Mouse (Mus musculus) gastrocnemius, postnatal 10 days (tissue): ENCODE results near the gene Antxr2. TPM values are rescaled to one million over a fixed set of nuclear protein-coding genes. Genes with fewer than 3 reads are reported as not detected.

Source experiments
- DNase-seq: peaks from one replicate; pipeline ENCODE4 v3.0.0; 2021; ENCODE audit warnings: mixed read lengths
- total RNA-seq, 2 experiments: library from RNA; stranded (reverse); gene quantifications; 2 replicates each; pipeline ENCODE4 v1.2.3; 2021

Gene Antxr2
- total RNA-seq, 2 experiments from 2014 or later, result 25.8 to 35.6 TPM

DNA sequence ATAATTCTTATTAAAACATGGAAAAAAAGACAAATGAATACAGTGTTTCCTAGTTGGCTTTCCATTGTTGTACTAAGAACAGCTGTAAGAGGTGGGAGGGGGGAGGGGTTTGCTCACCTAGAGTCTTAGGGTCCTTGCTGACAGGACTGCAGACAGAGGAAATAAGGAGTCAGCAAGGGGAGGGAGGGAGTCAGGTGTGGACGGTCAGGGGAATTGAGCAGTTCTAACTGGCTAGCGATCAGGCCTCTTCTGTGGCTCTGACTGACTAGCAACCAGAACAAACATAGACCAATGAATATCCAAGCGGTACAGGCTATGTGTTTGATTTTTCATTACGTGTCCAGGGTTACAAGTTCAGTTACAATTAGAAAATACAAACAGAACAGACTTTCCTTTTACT, 35.0 kb downstream of the Antxr2 start:
- DNase-seq, result no peak

DNA sequence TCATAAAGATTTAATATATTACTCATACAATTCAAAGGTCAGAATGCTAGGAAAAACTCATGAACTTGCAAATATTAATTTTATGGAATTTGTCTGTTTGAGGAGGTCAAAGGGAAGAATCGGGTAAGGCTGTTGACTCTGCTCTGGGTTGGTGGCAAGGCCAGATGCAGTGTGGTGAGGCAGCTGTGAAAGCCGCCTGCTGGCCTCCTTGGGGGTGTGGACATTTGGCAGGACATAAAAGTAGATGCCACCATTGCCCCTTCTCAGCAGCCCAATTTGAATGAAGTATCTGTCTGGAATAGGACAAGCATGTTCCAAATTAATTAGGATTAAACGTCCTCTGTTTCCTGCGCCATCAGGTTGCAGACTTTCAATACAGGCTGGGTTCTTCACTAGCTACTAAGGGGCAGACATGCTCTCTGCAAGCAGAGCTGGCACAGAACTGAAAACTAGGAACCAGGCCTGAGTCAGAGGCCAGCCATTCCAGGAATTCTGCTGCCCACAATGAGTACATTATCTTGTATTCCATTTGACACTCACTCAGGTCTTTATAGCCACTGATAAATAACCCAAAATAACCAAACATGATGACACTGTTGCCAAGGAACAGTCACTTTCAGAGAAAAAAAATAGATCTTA, 44.1 kb downstream of the Antxr2 start:
- no peak for DNase-seq

DNA sequence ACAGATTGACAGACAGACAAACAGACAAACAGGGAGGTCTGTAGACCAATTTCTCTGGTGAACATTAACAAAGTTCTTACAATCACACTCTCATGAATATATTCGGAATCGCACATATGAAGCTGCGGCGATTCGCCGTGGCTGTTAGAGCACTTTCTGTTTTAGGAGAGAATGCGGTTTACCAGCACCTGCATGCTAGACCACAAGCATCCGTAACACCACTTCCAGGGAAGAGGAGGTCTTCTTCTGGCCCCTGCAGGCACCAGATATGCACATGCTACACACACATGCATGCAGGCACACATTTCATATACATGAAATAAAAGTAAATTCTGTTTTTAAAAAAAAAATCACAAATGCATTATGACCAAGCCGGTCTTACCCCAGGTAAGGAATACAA, 47.5 kb downstream of the Antxr2 start:
- DNase-seq, result no peak

- no peak for DNase-seq
These were observed 50.4 kb downstream of the Antxr2 start for GRCm38 (mm10) chr5:97980472-97980871.

DNA sequence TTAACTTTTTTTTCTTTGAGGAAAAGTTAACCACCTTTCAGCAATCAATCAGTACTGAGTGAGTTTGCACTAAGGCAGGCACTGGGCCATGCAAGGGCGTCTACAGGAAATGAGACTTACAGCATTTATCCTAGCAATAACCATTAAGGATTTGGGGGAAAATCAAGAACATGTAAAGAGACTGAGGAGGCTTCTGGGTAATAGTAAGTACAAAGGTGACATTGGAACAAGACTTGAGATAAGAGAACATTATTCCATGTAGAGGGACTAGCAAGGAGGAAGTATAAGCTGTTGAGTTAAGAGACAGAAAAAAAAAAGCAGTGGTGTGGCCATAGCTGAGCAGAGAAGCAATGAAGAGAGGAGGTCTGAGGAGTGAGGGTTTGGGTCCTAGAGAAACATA, 57.5 kb downstream of the Antxr2 start:
- no peak for DNase-seq

DNA sequence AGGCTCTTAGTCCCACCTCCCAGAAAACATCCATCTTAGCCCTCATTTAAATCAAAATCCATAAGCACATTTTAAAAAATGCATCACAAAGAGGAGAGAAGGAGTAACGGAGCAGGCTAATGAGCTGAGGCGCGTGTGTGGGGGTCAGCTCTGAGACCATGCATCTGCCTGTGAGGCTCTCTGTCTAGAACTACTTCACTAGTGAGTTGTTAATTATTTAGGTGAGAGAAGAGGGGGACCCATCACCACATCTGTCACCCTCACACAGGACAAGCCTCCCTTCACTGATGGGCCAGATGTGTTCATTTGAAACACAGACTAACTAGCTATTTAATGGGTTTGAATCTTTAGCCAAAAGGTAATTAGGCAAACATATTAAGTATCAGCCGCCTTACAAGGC, 58.8 kb downstream of the Antxr2 start:
- DNase-seq, result no peak

DNA sequence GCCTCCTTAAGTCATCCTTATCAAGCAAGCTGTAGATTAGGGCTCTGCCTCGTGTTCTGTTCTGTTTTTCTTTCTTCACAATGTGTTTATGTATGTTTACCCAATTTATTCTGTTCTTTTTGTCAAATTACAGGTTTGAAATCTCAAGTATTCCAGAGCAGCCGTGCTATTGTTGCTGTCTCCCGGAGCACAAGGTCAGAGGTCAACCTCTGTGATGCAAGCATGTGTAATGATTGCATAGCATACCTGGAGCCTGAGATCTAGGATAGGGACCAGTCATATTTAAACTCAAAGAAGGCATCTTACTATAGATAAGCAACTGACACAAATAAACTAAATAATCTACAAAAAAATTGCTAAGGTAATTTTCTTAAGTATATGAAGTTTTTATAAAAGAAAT, 59.6 kb downstream of the Antxr2 start:
- no peak for DNase-seq

- no peak for DNase-seq
These were observed 63.8 kb downstream of the Antxr2 start for GRCm38 (mm10) chr5:97967044-97967443.

DNA sequence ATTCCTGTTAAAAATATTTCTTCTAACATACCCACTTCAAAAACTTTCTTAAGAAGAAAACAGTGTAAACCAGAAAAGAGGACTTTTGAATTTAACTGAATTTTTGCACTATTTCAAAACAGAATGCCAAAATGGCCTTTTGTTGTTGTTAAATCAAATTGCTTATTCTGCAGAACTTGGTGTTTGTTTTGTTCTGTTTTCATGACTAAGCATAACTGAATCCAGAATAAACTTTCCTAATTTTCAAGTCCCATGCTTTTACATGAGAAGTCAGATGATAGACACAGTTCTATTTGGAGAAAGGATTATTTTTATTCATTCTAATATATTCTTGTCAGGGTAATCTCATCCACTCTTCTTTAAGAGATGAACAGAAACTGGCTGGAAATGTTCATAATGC, 64.7 kb downstream of the Antxr2 start:
- no peak for DNase-seq

DNA sequence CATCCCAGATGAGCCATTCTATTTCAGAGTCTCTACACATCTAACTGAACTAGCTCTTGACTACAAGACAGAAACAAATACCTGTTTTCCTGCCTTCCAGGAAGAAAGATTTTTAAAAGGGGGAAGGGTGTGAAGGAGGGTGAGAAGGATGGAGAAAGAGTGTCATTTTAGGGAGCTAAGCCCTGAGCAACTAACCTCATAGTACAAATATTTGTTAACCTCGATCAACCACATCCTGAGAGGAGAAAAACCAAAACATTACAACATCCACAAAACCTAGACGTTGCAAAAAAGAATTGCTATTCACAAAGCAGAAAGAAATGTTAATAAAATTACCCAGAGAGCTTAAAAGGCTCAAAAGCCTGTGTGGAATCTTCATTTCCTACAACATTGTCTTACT, 66.4 kb downstream of the Antxr2 start:
- no peak for DNase-seq

DNA sequence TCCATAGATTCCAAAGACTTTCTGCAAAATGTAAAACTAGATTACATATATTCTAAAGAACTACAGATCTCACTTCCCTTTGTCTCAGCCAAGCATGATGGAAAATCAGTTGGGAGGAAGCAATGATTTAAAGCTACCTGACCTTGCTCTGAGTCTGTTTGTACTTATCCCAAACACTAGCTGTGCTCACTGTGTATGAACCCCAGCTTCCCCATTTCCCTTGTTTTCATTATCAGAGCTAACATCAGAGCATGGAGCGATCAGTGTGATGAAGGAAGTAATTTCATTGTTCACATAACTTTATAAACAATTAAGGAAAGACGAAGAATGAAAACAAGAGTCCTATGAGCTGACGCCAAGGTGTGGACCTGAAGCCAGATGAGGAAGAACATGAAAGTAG, 68.3 kb downstream of the Antxr2 start:
- no peak for DNase-seq

DNA sequence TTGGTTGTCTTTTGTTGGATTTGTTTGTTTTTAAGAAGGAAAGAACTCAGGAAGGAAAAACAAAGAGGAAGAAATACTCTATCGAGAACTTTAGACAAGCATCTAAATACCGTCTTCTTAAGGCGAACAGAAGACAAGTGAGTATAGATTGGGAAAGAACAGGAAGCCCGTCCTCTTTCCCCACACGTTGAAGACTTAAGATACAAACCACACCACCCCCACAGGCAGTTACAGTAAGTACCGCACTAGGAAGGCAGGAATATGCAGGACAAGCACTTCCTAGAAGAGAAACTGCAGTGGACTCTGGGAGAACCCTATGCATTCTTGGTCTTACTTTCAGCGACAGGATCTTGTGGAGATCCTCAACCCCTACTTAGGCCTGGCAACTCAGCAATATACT, 69.1 kb downstream of the Antxr2 start:
- DNase-seq, result no peak

DNA sequence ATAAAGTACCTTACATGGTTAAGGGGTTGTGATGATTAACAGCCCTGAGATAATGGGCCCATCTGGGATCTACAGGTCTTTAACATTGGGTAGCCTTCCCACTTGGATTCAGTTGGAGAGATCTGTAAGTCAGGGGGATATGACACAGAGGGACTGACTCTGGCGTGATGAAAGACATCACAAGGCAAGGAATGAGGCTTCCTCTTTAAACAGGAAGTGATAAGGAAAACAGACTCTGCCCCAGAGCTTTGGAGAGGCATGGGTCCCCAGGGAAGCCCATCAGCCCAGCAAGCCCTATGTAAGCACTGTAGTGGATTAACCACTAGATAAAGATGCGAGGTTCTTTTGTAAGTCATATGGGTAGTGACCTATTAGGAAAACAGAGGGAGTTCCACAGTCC, 71.2 kb downstream of the Antxr2 start:
- DNase-seq, result no peak

DNA sequence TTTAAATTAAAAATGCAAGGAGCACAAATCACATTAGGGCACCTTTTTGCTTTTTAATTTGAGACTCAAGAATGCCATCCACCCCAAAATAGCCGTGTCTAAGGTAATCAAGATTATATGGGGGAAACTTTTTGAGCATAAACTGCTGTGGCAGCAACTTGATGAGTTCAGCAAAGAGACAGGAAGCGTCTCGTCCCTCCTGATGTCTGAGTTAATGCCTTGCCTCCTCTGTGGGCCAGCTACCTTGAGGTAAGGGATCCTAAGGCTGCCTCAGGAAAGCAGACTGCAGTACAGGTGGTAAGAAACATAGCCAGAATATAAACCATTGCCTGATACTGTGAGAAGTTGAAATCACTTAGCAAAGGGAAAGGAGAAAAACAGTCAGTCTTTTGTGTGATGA, 71.8 kb downstream of the Antxr2 start:
- DNase-seq, result no peak

GRCm38 (mm10) chr5:97957501-97957900, 73.3 kb downstream of the Antxr2 start:
- DNase-seq, result no peak

GRCm38 (mm10) chr5:97954193-97954772, 76.6 kb downstream of the Antxr2 start:
- DNase-seq, result no peak

DNA sequence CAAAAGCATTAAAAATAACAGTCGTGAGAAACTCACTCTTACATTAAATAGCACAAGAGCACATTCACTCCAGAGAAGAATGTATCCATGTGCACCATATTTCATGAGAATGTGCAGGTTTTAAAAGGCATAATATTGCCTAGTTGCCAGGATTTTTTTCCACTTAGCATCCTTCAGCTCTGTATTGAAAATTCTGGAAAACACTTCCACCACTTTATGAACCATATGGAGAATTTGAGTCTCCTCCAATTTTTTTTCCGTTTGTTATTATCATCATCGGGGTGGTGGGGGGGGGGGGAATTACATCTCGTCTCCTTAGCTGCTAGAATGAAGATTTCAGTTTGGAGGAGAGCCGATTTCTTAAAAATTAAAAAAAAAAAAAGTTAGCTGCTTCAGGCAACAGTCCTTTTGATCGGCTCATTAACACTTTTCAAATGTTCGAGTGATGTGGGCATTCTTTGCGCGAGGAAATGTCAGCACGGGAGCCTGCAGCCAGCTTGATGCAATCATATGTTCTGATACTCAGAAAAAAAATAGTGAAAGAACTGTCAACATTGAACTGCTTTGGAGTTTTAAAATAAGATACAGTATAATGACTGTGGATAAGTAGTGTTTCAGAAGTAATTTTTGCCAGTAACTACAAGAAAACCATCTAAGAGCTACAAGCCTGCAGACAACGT, 77.5 kb downstream of the Antxr2 start:
- DNase-seq, result no peak

GRCm38 (mm10) chr5:97947261-97947660, 83.6 kb downstream of the Antxr2 start:
- DNase-seq, result no peak

DNA sequence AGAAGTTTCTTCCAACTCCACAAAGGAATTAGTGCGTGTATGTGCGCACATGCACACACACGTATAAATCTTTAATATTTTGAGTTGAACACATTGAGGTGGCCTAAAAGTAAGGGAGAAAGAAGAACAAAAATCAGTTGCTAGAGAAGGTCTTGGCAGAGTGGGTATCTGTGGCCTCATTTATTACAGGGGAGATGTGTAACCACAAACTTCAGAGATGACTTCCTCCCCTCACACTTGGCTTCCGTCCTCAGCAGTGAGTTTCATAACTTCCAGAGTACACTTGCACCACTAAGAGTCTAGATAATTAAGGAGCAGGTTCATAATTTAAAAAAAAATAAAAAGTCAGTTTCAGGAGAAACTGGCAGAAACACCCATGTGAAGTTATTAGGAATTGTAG, 84.6 kb downstream of the Antxr2 start:
- DNase-seq, result no peak

DNA sequence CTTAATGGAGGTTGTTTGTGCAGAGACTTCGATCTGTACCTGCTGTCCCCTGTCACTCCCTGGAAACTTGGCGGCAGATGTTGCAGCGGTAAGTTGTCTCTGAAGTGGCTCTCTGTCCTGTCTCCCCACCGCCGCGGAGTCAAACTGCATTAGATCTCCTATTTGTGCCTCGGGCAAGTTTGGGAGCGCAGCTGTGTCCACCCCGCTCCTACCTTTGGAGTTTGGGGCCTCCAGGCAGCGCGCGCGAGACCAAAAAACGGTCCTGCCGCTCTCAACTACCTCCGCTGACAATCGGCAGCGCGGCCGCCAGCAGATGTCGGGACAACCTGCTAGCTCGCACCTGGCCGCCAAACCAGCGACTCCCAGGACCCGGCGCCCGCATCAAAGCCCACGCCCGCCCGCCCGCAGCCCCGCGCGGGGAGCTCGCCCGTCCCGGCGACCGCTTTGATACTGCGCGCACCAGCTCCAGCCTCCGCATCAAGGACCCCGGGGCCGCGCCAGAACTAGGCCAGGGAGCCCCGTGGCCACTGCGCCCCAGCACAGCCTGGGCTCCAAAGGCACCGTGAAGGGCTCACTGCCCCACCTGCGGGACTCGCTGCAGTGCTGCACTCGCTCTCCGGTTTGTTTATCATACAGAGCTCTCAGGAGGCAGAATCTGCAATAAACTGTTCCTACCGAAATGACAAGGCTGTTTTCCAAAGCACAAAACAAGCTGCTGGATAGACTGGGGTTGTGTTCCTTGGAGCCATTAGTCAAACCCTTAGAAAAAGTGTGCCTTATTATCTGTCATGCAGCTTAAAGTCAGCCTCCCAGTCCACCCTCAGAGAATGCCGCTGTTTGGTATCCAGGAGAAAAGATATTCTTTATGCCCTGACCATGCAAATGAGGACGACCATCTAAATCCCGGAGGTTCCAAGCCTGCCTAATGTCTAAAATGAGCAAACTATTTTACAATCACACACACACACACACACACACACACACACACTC, 95.4 kb downstream of the Antxr2 start:
- peak; percentile 30 for DNase-seq

DNA sequence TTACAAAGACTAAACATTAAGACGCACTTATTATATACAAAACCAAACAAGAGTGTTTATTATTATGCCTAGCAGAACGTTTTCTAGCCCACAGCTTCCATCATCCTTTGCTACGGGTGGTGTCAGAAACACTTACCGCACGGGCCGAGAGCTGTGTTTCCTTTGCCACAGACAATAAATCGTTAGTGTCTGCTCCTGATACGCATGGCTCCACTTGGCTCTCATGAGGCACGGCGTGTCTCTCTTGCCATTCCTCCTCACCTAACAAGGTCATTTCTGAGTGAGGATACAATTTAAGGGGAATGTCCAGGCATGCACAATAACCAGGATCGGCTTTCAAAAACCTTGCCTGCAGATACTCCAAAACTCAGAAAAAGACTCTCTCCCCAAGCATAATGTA, 113.2 kb downstream of the Antxr2 start:
- DNase-seq, result no peak

GRCm38 (mm10) chr5:97914890-97915289, 116.0 kb downstream of the Antxr2 start:
- DNase-seq, result no peak

DNA sequence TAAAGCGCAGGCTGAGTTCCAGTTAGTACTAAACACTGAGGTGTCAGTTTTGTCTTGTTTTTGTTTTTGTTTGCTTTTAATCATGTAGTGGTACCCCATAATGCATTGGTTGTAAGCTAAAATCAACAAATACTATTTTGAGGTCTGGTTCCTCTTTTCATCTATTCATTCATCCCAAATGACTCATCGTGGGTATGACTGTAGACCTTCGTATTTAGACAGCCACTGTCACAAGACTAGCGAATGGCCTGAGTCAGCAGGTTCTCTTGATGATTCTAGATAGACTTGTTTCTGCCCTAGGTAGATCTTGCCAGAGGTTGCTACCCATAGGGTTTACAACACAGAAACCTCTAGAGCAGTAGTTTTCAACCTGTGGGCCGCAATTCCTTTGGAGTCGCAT, 116.9 kb downstream of the Antxr2 start:
- no peak for DNase-seq
